Mouse (Mus musculus) urinary bladder, postnatal 10 days (tissue): ENCODE results near the gene Acvr1b.

Experiments
- DNase-seq: peaks from one replicate; pipeline ENCODE4 v3.0.0; 2022; ENCODE audit warnings: low spot score

The Acvr1b gene

GRCm38 (mm10) chr15:101173421-101174211 lies at the start of gene Acvr1b:
Acvr1b (plus strand) TSS chr15:101174067.
- DNase-seq = peak; percentile 60

- no peak for DNase-seq
These were observed 48.3 kb upstream of the Acvr1b start for GRCm38 (mm10) chr15:101125561-101125960.

- DNase-seq = no peak
These were observed 46.9 kb upstream of the Acvr1b start for GRCm38 (mm10) chr15:101126876-101127544.

GRCm38 (mm10) chr15:101128181-101129089 lies 45.4 kb upstream of the Acvr1b start, which contains the start of gene Acvrl1:
Acvrl1 (plus strand) TSS chr15:101128522.
- DNase-seq = no peak

- DNase-seq = no peak
These were observed 44.5 kb upstream of the Acvr1b start for GRCm38 (mm10) chr15:101129412-101129811.

- no peak for DNase-seq
These were observed 42.4 kb upstream of the Acvr1b start for GRCm38 (mm10) chr15:101131498-101131897.

- no peak for DNase-seq
These were observed 41.8 kb upstream of the Acvr1b start for GRCm38 (mm10) chr15:101132041-101132440.

- no peak for DNase-seq
These were observed 41.1 kb upstream of the Acvr1b start for GRCm38 (mm10) chr15:101132761-101133160.

- no peak for DNase-seq
These were observed 39.7 kb upstream of the Acvr1b start for GRCm38 (mm10) chr15:101133993-101134704.

GRCm38 (mm10) chr15:101135405-101135804 lies 38.5 kb upstream of the Acvr1b start:
- no peak for DNase-seq

- DNase-seq = no peak
These were observed 36.4 kb upstream of the Acvr1b start for GRCm38 (mm10) chr15:101137455-101137854.

- DNase-seq = no peak
These were observed 35.2 kb upstream of the Acvr1b start for GRCm38 (mm10) chr15:101138675-101139074.

- DNase-seq = no peak
These were observed 34.0 kb upstream of the Acvr1b start for GRCm38 (mm10) chr15:101139885-101140284.

GRCm38 (mm10) chr15:101140587-101140986 lies 33.3 kb upstream of the Acvr1b start:
- DNase-seq = no peak

- no peak for DNase-seq
These were observed 32.8 kb upstream of the Acvr1b start for GRCm38 (mm10) chr15:101141061-101141541.

- no peak for DNase-seq
These were observed 31.2 kb upstream of the Acvr1b start for GRCm38 (mm10) chr15:101142672-101143071.

GRCm38 (mm10) chr15:101143494-101143893 lies 30.4 kb upstream of the Acvr1b start:
- no peak for DNase-seq

- no peak for DNase-seq
These were observed 29.7 kb upstream of the Acvr1b start for GRCm38 (mm10) chr15:101144176-101144575.

GRCm38 (mm10) chr15:101144779-101145178 lies 29.1 kb upstream of the Acvr1b start:
- DNase-seq = no peak

- DNase-seq = peak; percentile 93
These were observed 28.3 kb upstream of the Acvr1b start for GRCm38 (mm10) chr15:101145424-101146099.
